Mouse (Mus musculus) heart, postnatal 10 days (tissue): ENCODE results near the gene Fbxw5. TPM values are rescaled to one million over a fixed set of nuclear protein-coding genes. Genes with fewer than 3 reads are reported as not detected.

Source experiments
- DNase-seq, 2 experiments: peaks; one replicate each; pipeline ENCODE4 v3.0.0; 2021
- intact Hi-C: fragments of 180-260 bp; cut with DNase I; formaldehyde crosslinking; loops from one replicate; pipeline ENCODE4 v1.15.1; 2025
- total RNA-seq, 2 experiments: library from RNA; stranded (reverse); gene quantifications; 2 replicates each; pipeline ENCODE4 v1.2.3; 2021

The Fbxw5 gene
- total RNA-seq, 2 experiments from 2014 or later, result 93.1 to 93.4 TPM

GRCm38 (mm10) chr2:25477541-25477940, 23.0 kb upstream of the Fbxw5 start:
- DNase-seq, result no peak
- intact Hi-C loops, result no loop called here

DNA sequence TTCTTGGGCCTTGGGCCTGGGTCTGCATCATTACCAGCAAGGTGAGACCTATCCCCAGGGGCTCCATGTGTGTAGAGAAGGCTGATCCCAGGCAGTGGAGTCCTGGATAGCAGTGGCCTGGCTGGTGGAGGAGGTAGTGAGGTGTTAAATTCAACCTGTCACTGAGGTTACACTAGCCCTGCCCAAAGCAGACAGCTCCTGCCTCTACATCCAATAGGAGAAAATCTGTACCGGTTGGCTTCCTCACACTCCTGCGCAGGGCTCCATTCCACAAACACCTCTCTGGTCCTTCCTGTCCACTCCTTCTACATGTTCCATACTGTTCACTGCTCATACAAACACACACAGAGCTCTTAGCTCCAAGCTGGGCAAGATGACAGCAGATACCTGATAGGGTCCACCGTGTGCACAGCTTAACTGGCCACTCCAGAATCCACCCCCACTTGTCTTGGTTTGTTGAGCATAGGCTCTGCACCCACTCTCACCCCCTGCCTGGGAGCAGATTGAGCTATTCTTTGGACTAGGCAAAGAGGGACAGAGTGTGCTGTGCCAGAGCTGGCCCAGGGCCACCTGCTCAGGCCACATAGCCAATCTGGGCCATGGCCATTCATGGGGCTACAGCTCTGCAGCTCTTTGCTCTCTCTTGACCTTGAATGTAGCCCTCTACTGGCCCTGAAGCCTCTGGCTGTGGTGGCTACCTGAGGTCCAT, 22.4 kb upstream of the Fbxw5 start:
- intact Hi-C loops, result no loop called here

GRCm38 (mm10) chr2:25479551-25480311, 20.8 kb upstream of the Fbxw5 start:
- intact Hi-C loops, result no loop called here
- no peak for DNase-seq

More for the DNA sequence above, 22.4 kb upstream of the Fbxw5 start:
- peak; percentile 47 to 61 for DNase-seq

DNA sequence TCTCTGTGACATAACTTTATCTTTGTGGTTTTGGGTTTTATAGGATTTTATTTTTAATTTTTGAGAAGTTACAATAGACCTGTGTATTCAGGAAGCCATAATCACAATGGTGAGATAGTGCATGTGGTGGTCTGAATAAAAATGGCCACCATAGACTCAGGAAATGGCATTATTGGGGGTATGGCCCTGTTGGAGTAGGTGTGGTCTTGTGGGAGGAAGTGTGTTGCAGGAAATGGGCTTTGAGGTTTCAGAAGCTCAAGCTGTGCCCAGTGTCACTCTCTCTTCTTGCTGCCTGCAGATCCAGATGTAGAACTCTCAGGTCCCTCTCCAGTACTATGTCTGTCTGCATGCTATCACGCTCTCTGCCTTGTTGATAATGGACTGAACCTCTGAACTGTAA, 20.0 kb upstream of the Fbxw5 start:
- intact Hi-C loops, result no loop called here
- no peak for DNase-seq

DNA sequence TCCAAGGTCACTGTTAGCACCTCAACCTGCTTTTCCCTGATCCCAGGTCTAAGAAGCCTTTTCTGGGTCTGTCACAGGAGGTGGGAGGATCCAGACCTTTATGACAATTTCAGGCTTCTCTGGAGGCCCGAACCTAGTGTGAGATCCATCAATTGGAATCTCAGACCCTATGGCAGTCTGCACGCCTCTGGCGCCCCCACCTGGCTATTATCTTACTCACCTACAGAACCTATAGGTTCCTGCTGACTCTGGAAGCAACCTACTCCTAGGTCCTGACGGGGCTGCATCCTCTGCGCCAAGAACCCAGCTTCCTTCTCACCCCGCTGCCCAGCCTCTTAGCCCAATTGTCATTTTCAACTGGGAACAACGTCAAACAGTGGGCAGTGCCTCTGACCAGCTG, 17.6 kb upstream of the Fbxw5 start:
- intact Hi-C loops, result loop anchor here (1.0 kb wide), 1 partner anchor 61 kb away; no protein-coding TSS in a partner anchor
- peak in 1 of 2 experiments; percentile 47 for DNase-seq

DNA sequence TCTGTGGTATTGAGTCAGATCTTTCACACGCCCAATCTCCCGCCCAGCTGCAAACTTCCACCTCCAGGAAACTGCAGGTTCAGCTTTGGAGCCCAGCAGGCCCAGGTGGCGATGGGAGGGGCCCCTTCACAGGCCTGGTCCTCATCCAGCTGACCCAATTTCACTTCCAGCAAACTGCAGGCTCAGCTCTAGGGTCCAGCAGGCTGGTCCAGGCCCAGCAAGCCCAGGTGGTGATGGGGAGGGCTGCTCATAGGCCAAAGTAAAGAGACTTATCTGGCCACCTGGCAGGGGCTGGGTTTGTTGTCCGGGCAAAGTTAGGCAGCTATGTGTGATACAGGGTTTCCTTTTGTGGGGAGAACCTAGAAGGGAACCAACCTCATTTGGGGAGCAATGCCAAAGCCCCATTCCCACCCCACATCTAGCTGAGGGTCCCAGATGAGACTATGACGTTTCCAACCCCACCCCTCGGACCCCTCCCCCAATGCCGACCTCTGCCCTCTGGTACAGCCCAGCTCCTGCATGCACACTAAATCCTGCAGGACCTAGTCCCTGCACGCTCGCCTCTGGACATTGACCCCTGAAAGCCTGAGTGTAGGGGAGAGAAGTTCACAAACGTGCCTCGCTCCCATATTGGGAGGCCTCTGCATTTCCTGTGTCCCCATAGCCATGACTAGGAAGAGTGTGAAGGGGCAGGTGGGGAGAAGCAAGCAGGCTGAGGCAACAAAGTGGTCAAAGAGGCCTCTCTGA, 15.5 kb upstream of the Fbxw5 start:
- intact Hi-C loops, result no loop called here
- no peak for DNase-seq

DNA sequence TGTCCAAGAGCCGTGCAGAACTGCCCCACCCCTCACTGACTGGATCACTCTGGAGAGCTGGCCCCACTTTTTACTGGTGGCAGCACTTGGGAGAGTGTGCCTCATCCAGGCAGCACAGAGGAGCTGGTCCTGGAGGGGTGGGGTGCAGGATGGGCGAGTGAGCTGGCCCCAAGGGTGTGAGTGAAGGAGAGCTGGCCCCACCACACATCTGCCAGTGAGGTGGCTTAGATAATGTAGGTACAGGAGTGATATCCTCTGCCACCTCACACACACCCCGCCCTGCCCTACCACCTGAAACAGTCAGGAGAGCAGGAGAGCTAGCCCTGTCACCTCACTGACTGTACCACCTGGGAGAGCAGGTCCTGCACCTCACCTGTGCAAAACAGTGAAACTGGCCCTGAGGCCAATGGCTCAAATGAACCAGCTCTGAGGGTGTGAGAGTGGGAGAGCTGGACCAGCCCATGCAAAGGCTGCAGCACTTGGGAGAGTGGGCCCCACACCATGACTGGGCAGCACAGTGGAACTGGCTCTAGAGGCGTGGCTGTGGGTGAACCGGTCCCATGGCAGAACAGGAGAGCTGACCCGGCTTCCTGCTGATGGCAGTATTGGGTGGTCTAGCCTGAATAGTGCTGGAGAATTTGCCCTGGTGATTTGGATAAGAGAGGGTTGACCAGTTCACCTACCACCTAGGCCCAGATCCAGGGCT, 12.4 kb upstream of the Fbxw5 start:
- DNase-seq, result no peak
- intact Hi-C loops, result no loop called here

- intact Hi-C loops, result no loop called here
Measured at GRCm38 (mm10) chr2:25488671-25489068, 11.9 kb upstream of the Fbxw5 start.

GRCm38 (mm10) chr2:25492988-25493387, 7.6 kb upstream of the Fbxw5 start:
- DNase-seq, result no peak
- intact Hi-C loops, result no loop called here

More at GRCm38 (mm10) chr2:25488671-25489068, 11.9 kb upstream of the Fbxw5 start:
- DNase-seq, result no peak

- intact Hi-C loops, result no loop called here
- no peak for DNase-seq
Measured at GRCm38 (mm10) chr2:25493476-25493961, 7.0 kb upstream of the Fbxw5 start, which contains the start of gene Lcn12. TSS of gene Lcn12 (minus strand) at chr2:25493911.

- no peak for DNase-seq
- intact Hi-C loops, result loop anchor here (5.0 kb wide), 1 partner anchor 69 kb away; the partner anchor contains the start of gene Abca2
Measured at GRCm38 (mm10) chr2:25496462-25496861, 4.1 kb upstream of the Fbxw5 start.

DNA sequence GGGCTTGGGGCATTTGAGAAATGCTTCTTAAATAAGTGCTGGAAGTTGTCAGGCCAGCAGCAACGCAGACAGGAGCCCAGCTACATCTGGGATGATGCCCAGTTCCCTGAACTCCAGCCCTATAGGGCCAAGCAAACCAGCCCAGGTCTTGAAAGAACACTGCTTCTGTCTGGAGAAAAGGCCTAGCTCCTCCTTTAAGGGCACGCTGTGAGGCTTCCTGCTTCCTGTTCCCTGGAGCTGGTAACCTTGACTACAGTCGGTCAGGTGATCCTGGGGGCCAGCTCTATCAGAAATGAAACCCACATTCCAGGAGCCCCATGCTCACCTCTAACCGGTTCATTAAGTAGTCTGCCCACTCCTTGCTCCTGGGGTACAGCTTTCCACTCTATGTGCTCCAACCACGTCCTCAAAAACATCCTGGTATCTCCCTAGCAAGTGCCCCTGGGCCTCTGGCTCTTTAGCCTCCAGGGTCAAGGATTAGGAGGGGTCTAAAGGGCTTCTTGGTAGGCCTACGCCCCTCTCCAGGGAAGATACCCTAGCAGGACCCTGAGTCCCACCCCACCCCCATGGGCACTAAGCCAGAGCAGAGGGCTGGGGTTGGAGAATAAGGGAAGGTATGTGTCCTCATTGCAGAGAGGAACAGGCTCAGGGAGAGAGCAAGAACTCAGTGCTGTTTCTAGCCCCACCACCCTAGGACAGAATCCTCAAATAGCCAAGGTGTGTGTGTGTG, 2.5 kb upstream of the Fbxw5 start:
- intact Hi-C loops, result loop anchor here (5.0 kb wide), 1 partner anchor 71 kb away; the partner anchor contains the start of gene Abca2
- no peak for DNase-seq

GRCm38 (mm10) chr2:25498622-25499478, 1.7 kb upstream of the Fbxw5 start:
- no peak for DNase-seq
- intact Hi-C loops, result loop anchor here (5.0 kb wide), 1 partner anchor 72 kb away; the partner anchor contains the start of gene Abca2

GRCm38 (mm10) chr2:25500071-25500575, 427 bp upstream of the Fbxw5 start:
- peak in 1 of 2 experiments; percentile 18 for DNase-seq
- intact Hi-C loops, result no loop called here

- peak in 1 of 2 experiments; percentile 21 for DNase-seq
- intact Hi-C loops, result no loop called here
Measured at GRCm38 (mm10) chr2:25501593-25502486, 1.3 kb downstream of the Fbxw5 start, which contains the start of gene C8g. TSS of gene C8g (minus strand) at chr2:25501719.

DNA sequence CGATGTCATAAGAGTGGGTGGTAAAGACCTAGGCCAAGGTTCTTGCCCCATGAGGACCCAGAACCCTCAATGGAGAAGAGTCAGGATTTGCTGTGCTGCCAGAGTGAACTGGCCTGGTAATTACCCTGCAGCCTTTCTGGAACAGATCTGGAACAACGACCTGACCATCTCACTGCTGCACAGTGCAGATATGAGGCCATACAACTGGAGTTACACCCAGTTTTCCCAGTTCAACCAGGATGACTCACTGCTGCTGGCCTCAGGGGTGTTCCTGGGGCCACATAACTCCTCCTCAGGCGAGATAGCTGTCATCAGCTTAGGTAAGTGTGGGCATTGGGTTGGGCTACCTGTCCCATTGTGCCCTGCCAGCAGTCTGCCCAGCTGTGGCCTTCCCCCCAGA, 2.2 kb downstream of the Fbxw5 start:
- no peak for DNase-seq
- intact Hi-C loops, result no loop called here

- intact Hi-C loops, result no loop called here
- DNase-seq, result no peak
Measured at GRCm38 (mm10) chr2:25504538-25504937, 4.0 kb downstream of the Fbxw5 start.
